Mouse (Mus musculus): ENCODE data around the gene Sh3pxd2b. TPM values are rescaled to one million over a fixed set of nuclear protein-coding genes. Genes with fewer than 3 reads are reported as not detected.
A peak's percentile ranks its signal among the peaks of the same experiment; 100 is the strongest.

Gene Sh3pxd2b
- total and polyA plus RNA-seq, 2 experiments from 2014 or later: 7.4 to 35.9 TPM

GRCm38 (mm10) chr11:32373266-32374026 lies 25.8 kb downstream of the Sh3pxd2b start:
- Histone ChIP-seq H3K36me3 (ENCODE audit: insufficient read depth) (peaks cover 20% of the 10 kb centered on the region), H3K27ac (ENCODE audit: low read depth, low read length) (no peak overlapping the region), H3K9ac (no peak overlapping the region), H3K4me1 (ENCODE audit: insufficient read depth) (no peaks in the 10 kb centered on the region), H3K4me2 (ENCODE audit: low read depth) (no peak overlapping the region), H3K9me3 (ENCODE audit: low read length) (no peaks in the 10 kb centered on the region), H3K4me3 (ENCODE audit: low read depth, low read length) (no peak overlapping the region), H3K27me3 (ENCODE audit: insufficient read depth, low read length) (no peaks in the 10 kb centered on the region)
- peak; percentile 39 for DNase-seq
- WGBS: 41% methylated on average over 13 of the region's 13 CpGs
- TF ChIP-seq CTCF (IDR thresholded peaks at IDR 0.05; ENCODE audit: low read depth): no peak
- ATAC-seq: peak; percentile 74

- H3K27me3 ChIP-seq (ENCODE audit: insufficient read depth, low read length): no peaks in the 10 kb centered on the region
- peak; percentile 45 for ATAC-seq
- H3K9me3 ChIP-seq (ENCODE audit: low read length): no peaks in the 10 kb centered on the region
- no peak overlapping the region for H3K4me2 ChIP-seq (ENCODE audit: low read depth)
- no peak for TF ChIP-seq CTCF (IDR thresholded peaks at IDR 0.05; ENCODE audit: low read depth)
- H3K27ac ChIP-seq (ENCODE audit: low read depth, low read length): peak overlapping the region; percentile 9; the same call in 1 of the 2 replicates
- 53% methylated on average over 9 of the region's 9 CpGs for WGBS
- no peak for DNase-seq
- H3K4me3 ChIP-seq (ENCODE audit: low read depth, low read length): no peak overlapping the region
- peaks cover 20% of the 10 kb centered on the region for H3K36me3 ChIP-seq (ENCODE audit: insufficient read depth)
- H3K9ac ChIP-seq: no peak overlapping the region
- H3K4me1 ChIP-seq (ENCODE audit: insufficient read depth): no peaks in the 10 kb centered on the region
Measured at GRCm38 (mm10) chr11:32374027-32374589, 26.5 kb downstream of the Sh3pxd2b start.

GRCm38 (mm10) chr11:32375104-32375535 lies 27.5 kb downstream of the Sh3pxd2b start:
- Histone ChIP-seq H3K4me2 (ENCODE audit: low read depth) (no peak overlapping the region), H3K4me3 (ENCODE audit: low read depth, low read length) (no peak overlapping the region), H3K27ac (ENCODE audit: low read depth, low read length) (no peak overlapping the region), H3K27me3 (ENCODE audit: insufficient read depth, low read length) (no peaks in the 10 kb centered on the region), H3K4me1 (ENCODE audit: insufficient read depth) (no peaks in the 10 kb centered on the region), H3K9ac (no peak overlapping the region), H3K36me3 (ENCODE audit: insufficient read depth) (peaks cover 20% of the 10 kb centered on the region), H3K9me3 (ENCODE audit: low read length) (no peaks in the 10 kb centered on the region)
- 76% methylated on average over 4 of the region's 4 CpGs for WGBS
- DNase-seq (no peak), ATAC-seq (peak; percentile 68)
- peak; percentile 53 for TF ChIP-seq CTCF (IDR thresholded peaks at IDR 0.05; ENCODE audit: low read depth)

GRCm38 (mm10) chr11:32376086-32376485 lies 28.5 kb downstream of the Sh3pxd2b start:
- H3K4me3 ChIP-seq (ENCODE audit: low read depth, low read length): no peak overlapping the region
- no peak overlapping the region for H3K27ac ChIP-seq (ENCODE audit: low read depth, low read length)
- no peak overlapping the region for H3K4me2 ChIP-seq (ENCODE audit: low read depth)
- peaks cover 20% of the 10 kb centered on the region for H3K36me3 ChIP-seq (ENCODE audit: insufficient read depth)
- DNase-seq: no peak
- no peaks in the 10 kb centered on the region for H3K4me1 ChIP-seq (ENCODE audit: insufficient read depth)
- ATAC-seq: no peak
- no peak overlapping the region for H3K9ac ChIP-seq
- H3K9me3 ChIP-seq (ENCODE audit: low read length): no peaks in the 10 kb centered on the region
- no peaks in the 10 kb centered on the region for H3K27me3 ChIP-seq (ENCODE audit: insufficient read depth, low read length)
- WGBS: 70% methylated on average over 1 of the region's 1 CpGs
- TF ChIP-seq CTCF (IDR thresholded peaks at IDR 0.05; ENCODE audit: low read depth): no peak

GRCm38 (mm10) chr11:32379910-32380309 lies 32.3 kb downstream of the Sh3pxd2b start:
- Histone ChIP-seq H3K27ac (ENCODE audit: low read depth, low read length) (no peak overlapping the region), H3K4me2 (ENCODE audit: low read depth) (no peak overlapping the region), H3K4me1 (ENCODE audit: insufficient read depth) (no peaks in the 10 kb centered on the region), H3K9me3 (ENCODE audit: low read length) (no peaks in the 10 kb centered on the region), H3K36me3 (ENCODE audit: insufficient read depth) (peaks cover 19% of the 10 kb centered on the region), H3K27me3 (ENCODE audit: insufficient read depth, low read length) (no peaks in the 10 kb centered on the region), H3K4me3 (ENCODE audit: low read depth, low read length) (no peak overlapping the region), H3K9ac (no peak overlapping the region)
- ATAC-seq (no peak), DNase-seq (no peak)
- TF ChIP-seq CTCF (IDR thresholded peaks at IDR 0.05; ENCODE audit: low read depth): no peak

- ATAC-seq (peak; percentile 91), DNase-seq (peak; percentile 37)
- no peak overlapping the region for H3K4me3 ChIP-seq (ENCODE audit: low read depth, low read length)
- no peaks in the 10 kb centered on the region for H3K27me3 ChIP-seq (ENCODE audit: insufficient read depth, low read length)
- H3K9ac ChIP-seq: no peak overlapping the region
- H3K36me3 ChIP-seq (ENCODE audit: insufficient read depth): peaks cover 25% of the 10 kb centered on the region; the same call in 1 of the 2 replicates
- H3K4me1 ChIP-seq (ENCODE audit: insufficient read depth): no peaks in the 10 kb centered on the region
- H3K27ac ChIP-seq (ENCODE audit: low read depth, low read length): peak overlapping the region; percentile 62
- no peak overlapping the region for H3K4me2 ChIP-seq (ENCODE audit: low read depth)
- WGBS: 7% methylated on average over 10 of the region's 10 CpGs
- no peak for TF ChIP-seq CTCF (IDR thresholded peaks at IDR 0.05; ENCODE audit: low read depth)
- H3K9me3 ChIP-seq (ENCODE audit: low read length): no peaks in the 10 kb centered on the region
Measured at GRCm38 (mm10) chr11:32383341-32384134, 35.9 kb downstream of the Sh3pxd2b start.
